Mouse (Mus musculus) 3134 (cell line): Measurements from ENCODE around the gene Cox7a2l.

Experiments
- DNase-seq: peaks from one replicate; pipeline ENCODE4 v3.0.0-alpha.2; 2011; ENCODE audit warnings: low spot score; ENCODE audit not compliant: insufficient read length; ENCODE audit errors: extremely low read depth

The Cox7a2l gene

GRCm38 (mm10) chr17:83526624-83527532, 9.7 kb upstream of the Cox7a2l start:
- DNase-seq: peak; percentile 59

DNA sequence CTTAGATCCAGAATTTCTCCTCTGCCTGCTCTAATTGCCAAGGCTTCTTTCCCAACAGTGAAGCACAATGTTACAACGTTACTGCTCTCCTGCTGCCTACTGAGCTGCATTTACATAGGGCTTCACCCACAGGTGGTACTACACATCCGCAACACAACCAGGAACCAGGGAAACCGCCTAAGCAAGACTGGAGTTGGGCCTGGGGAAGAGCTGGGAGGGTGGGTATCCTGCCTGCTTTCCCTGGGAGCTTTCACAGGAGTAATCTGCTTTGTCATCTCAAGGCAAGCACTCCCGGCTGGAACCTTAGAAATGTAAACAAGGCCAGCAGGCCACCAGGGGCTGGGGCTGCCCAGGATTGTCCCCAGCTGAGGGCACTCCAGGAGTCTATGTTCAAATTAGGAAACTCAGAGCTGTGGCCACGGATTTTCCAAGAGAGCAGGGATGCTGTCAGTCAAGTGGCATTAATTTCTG, 9.0 kb upstream of the Cox7a2l start:
- DNase-seq: no peak

DNA sequence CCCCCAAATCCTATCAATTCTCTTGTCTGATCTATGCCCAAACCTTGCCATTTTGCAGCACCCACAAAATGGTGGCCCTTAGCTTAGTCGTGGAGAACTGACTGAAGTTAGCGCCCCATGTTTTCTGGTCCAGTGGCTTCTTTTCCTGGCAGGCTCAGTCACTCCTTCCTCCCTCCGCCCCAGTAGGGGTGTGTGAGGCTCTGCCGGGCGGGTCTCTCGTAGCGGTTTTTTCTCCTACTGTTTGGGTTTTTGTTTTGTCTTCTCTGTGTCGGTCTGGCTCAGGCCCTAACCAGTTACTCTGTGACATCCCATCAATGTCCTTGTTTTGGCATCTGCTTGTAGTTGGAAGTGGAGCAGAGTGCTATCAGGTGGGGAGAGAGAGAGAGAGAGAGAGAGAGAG, 8.5 kb upstream of the Cox7a2l start:
- no peak for DNase-seq

GRCm38 (mm10) chr17:83524753-83525152, 7.6 kb upstream of the Cox7a2l start:
- no peak for DNase-seq

DNA sequence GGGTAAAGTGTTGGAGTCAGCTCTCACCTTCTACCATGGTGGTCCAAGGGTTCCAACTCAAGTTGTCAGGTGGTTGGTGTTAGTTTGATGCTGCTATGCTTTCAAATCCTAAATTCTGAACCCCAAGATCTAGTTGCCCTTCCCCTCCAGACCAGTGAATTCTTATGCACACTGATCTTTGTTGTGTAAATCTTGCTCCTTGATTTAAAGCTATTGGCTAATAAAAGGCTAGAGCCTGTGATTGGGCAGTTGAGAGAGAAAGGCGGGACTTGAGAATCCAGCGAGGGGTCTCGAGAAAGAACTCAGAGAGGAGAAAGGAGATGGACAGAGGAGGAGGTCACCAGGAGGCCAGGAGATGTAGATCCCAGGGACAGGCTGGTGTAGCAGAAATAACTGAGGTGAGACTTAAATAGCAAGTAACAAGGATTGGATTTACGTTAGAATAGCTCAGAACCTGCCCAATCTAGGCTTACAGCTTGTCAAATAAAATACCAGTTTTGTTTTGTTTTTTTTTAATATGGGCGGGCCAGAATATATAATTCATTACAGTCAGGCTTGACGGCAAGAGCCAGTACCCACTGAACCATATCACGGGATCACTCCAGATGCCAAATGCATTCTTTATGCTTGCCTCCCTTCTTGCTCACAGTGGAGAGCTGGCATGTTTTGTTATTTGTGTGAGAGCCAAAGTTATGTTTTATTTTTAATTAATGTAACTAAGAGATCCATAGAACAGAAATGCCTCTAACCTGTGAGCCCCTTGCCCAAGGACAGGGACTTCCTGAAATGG, 5.7 kb upstream of the Cox7a2l start:
- no peak for DNase-seq

- no peak for DNase-seq
These were observed 4.8 kb upstream of the Cox7a2l start for GRCm38 (mm10) chr17:83521881-83522280.

DNA sequence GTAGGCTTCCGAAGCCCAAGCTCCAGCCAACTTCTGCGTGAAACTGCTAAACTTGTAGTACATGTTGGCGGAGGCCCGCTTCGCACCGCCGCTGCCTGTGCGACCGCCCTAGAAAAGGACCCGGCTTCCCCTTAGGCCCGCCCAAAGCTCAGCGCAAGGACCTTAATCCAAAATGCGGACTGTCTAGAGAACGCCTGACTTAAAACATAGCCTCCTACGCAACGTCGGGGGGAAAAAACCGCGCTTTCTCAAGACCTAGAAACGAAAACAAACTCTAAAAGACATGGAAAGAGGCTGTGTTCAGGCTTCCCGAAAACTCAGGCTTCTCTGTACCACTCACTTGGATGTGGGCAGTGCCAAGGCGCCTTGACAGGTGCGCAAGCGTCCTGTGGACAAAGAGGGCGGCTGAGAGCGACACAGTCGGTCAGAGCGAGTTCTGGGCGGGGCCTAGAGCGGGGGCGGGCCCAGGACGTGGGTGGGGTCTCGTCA, 2.9 kb downstream of the Cox7a2l start:
- peak; percentile 94 for DNase-seq

GRCm38 (mm10) chr17:83513655-83514212, 3.4 kb downstream of the Cox7a2l start:
- peak; percentile 82 for DNase-seq

DNA sequence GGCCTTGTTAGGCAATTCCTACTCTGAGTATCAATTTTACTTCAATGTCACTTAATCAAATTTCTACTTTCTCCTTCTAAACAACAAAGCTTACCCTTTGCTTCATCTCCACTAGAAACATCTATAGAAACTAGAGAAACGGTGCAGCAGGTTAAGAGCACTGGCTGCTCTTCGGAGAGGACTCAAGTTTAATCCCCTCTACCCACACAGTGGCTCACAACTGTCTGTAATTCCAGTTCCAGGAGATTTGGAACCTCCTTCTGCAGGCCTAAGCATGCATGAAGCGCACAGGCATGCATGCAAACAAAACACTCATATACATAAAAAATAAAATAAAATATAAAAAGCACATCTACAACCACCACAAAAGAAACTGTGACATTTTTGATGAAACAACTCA, 5.0 kb downstream of the Cox7a2l start:
- no peak for DNase-seq

DNA sequence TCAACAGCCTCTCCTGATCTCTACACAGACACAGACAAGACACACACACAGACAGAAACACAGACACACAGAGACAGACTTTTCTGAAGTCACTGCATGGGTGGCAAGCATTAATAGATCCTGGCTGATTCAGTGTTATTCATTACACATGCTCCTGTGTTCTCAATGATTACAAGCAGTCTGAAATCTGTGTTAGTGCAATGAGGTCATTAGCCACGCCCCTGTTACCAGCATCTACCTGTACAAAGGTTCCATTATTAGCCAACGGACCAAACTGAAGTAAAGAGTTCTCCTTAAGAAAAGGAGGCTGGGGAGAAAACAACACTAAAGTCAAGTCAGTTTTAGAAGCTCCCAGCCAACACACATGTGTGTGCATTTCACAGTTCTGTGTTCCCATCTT, 13.4 kb downstream of the Cox7a2l start:
- DNase-seq: no peak

- DNase-seq: no peak
These were observed 17.4 kb downstream of the Cox7a2l start for GRCm38 (mm10) chr17:83499692-83500091.

DNA sequence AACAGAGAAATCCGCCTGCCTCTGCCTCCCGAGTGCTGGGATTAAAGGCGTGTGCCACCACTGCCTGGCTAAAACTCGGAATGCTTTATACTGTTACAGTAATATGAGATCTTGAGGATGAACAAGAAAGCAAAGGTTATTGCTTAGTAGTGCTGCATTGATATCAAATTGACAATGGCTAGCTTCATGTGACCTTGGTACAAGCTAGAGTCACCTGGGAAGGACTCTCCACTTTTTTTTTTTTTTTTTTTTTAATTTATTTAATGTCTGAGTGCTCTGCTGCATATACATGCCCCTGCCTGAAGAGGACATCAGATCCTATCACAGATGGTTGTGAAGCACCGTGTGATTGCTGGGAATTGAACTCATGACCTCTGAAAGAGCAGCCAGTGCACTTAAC, 18.2 kb downstream of the Cox7a2l start:
- no peak for DNase-seq

GRCm38 (mm10) chr17:83487762-83488161, 29.4 kb downstream of the Cox7a2l start:
- no peak for DNase-seq

- no peak for DNase-seq
These were observed 33.3 kb downstream of the Cox7a2l start for GRCm38 (mm10) chr17:83483784-83484183.

- DNase-seq: no peak
These were observed 34.2 kb downstream of the Cox7a2l start for GRCm38 (mm10) chr17:83482817-83483536.

DNA sequence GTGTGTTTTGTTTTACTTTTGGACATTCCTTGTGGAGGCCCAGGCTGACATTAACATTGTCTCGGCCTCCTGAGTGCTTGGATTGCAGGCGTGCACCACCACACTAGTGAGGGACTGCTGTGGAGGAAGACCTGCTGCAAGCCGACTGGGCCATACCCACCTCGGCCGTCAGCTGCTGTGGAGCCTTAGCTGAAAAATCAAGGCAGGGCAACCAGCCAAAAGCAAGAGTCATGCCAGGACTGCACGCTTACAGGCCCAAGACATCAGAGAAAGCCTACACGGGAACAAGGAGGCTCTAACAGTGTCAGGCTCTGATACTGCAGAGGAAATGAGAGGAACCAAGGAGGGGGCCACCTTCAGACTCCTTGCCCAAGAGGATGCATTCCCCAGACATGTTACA, 35.6 kb downstream of the Cox7a2l start:
- DNase-seq: peak; percentile 10

DNA sequence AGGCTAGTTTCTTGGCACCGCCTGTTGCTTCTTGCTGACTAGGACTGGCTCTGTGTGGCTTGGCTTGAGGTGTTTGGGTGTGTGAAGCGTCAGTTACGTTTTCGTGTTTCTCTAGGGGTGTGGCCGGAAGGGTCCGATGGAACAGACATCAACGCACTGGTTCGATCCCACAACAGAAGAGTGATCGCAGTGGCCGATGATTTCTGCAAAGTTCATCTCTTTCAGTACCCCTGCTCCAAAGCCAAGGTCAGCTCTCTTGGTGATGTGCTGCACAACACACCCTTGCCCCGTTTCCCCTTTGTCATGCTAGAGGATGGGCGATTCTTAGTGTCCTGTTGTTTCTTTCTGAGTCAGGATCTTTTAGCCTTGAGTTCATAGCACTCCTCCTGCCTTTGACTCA, 40.0 kb downstream of the Cox7a2l start:
- DNase-seq: no peak

DNA sequence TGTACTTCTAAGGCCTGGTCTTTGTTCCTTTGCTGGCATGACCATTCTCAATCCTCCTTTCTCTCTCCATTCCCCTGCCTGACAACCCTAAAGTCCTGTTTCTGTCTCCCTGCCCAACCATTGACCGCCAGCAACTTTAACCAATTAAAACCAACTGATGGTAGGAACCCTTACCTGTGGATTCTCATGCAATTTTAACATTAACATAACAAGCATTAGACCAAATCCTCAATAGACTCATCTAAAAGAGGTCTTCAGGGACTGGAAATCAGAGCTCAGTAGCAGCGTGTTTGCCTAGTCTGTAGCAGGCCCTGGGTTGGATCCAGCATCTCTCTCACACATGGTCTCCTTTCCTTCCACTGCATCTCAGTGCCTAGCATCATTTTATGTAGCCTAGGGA, 47.5 kb downstream of the Cox7a2l start:
- no peak for DNase-seq

DNA sequence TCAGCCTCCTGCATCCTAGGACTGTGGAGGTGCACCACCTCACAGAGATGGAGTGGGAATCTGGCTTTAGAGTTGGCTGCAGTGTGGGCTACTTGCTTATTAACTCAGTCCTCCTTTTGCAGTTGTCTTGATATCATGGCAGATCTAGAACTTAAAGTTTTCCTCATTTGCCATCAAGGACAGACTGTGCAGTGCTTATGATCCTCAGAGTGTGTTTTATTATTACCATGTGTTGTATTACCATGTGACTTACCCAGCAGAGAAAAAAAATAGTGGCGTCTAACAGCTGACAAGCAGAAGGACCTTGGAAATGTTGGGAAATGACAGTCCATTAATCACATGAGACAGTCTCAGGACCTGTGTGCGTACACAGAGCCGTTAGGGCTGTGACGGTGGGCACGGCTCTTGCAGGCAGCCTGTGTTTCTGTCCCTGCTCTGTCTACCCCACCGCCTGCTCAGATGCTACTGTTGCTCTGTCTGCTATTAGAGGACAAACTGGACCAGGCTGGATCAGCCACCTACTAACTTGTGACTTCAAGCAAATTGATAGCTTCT, 50.4 kb downstream of the Cox7a2l start:
- no peak for DNase-seq

DNA sequence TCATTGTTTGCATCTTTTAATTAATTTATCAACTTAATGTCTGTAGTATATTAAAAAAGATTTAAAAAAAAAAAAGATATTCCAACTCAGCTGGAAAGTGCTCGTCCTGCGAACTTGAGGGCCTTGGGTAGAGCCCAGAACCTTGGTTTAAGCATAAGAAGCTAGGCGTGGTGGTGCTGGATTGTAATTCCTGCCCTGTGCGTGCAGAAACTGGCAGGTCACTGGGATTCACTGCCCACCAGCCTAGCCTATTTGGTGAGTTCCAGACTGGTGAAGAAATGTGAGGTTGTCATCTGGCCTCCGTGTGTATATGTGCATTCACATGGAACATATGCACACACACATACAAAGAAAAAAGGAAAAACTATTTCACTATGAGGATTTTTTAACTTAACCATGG, 51.2 kb downstream of the Cox7a2l start:
- DNase-seq: no peak
